Mouse (Mus musculus) lung, embryonic 16.5 days (tissue): ENCODE results near the gene Ubl5. TPM values are rescaled to one million over a fixed set of nuclear protein-coding genes. Genes with fewer than 3 reads are reported as not detected.
"Not testable (repeated sequence)": the region's sequence is repeated elsewhere in the genome, so short reads cannot be mapped to it uniquely, and the experiment has no call there.

ENCODE experiments used
- ATAC-seq: fragments of 200-750 bp; cut with Nextera tagmentation; 2 replicates; pipeline ENCODE4 v1.8.0; 2017; ENCODE audit warnings: low read depth, mild to moderate bottlenecking, moderate library complexity
- H3K27ac ChIP-seq: fragments of 300-500 bp; sonication (generic); 2 replicates; pipeline ENCODE4 v1.5.1; 2014; ENCODE audit warnings: mild to moderate bottlenecking, control low read depth, low read length
- H3K27me3 ChIP-seq: fragments of 300-500 bp; sonication (generic); 2 replicates; pipeline ENCODE4 v1.6.1; 2014; ENCODE audit warnings: low read depth, low read length, mixed read lengths; ENCODE audit not compliant: control insufficient read depth, insufficient read depth
- H3K36me3 ChIP-seq: fragments of 300-500 bp; sonication (generic); 2 replicates; pipeline ENCODE4 v1.6.1; 2014; ENCODE audit warnings: low read length; ENCODE audit not compliant: control insufficient read depth, insufficient read depth
- H3K4me1 ChIP-seq: fragments of 300-500 bp; sonication (generic); replicated peaks from 2 replicates; pipeline ENCODE4 v1.6.1; 2014; ENCODE audit warnings: low read length, mixed read lengths; ENCODE audit not compliant: control insufficient read depth, insufficient read depth
- H3K4me2 ChIP-seq: fragments of 300-500 bp; sonication (generic); 2 replicates; pipeline ENCODE4 v1.6.1; 2014; ENCODE audit warnings: low read depth, low read length, control low read depth
- H3K4me3 ChIP-seq: fragments of 300-500 bp; sonication (generic); 2 replicates; pipeline ENCODE4 v1.5.1; 2014; ENCODE audit warnings: mild to moderate bottlenecking, low read length, control low read depth
- H3K9ac ChIP-seq: fragments of 300-500 bp; sonication (generic); 2 replicates; pipeline ENCODE4 v1.6.1; 2014; ENCODE audit warnings: low read length, control low read depth
- H3K9me3 ChIP-seq: fragments of 300-500 bp; sonication (generic); 2 replicates; pipeline ENCODE4 v1.6.1; 2016; ENCODE audit warnings: low read length; ENCODE audit not compliant: control insufficient read depth
- WGBS: fragments of 180-500 bp; shearing (Covaris S2); extraction: QIAGEN DNeasy Blood & Tissue Kit; methylation state at CpG from one replicate; pipeline ENCODE4 v1.1.7; 2014; 5-methylcytosine and 5-hydroxymethylcytosine counted together
- polyA plus RNA-seq: library from polyadenylated mRNA; unstranded; fragments of >200 nt; fragmentation: Nextera tagmentation; extraction: Ambion mirVana; gene quantifications from 2 replicates; pipeline ENCODE4 v1.2.1, GENCODE M21; 2015

The Ubl5 gene
- polyA plus RNA-seq, 1 experiment from 2014 or later, result 439 TPM

GRCm38 (mm10) chr9:20635676-20636075 is 7.0 kb upstream of the Ubl5 start:
- not testable (repeated sequence) for H3K9me3 ChIP-seq, H3K9ac ChIP-seq, H3K4me3 ChIP-seq, H3K27ac ChIP-seq, H3K4me2 ChIP-seq, H3K27me3 ChIP-seq, H3K4me1 ChIP-seq, ATAC-seq
- WGBS, result 86% methylated on average over 8 of the region's 8 CpGs
- peaks cover 11% of the 10 kb centered on the region for H3K36me3 ChIP-seq

GRCm38 (mm10) chr9:20636256-20636655 is 6.4 kb upstream of the Ubl5 start:
- Histone ChIP-seq H3K27me3 (no peaks in the 10 kb centered on the region), H3K9ac (no peak overlapping the region), H3K9me3 (no peaks in the 10 kb centered on the region; the same call in 1 of the 2 replicates), H3K4me2 (no peak overlapping the region), H3K36me3 (peaks cover 11% of the 10 kb centered on the region), H3K4me3 (no peak overlapping the region), H3K4me1 (peaks cover 7% of the 10 kb centered on the region; the same call in 1 of the 2 replicates), H3K27ac (no peak overlapping the region)
- WGBS, result 82% methylated on average over 3 of the region's 3 CpGs
- no peak for ATAC-seq

GRCm38 (mm10) chr9:20636790-20637189 is 5.9 kb upstream of the Ubl5 start:
- peaks cover 10% of the 10 kb centered on the region; the same call in 1 of the 2 replicates for H3K4me1 ChIP-seq
- peaks cover 11% of the 10 kb centered on the region for H3K36me3 ChIP-seq
- no peak for ATAC-seq
- H3K4me2 ChIP-seq, result no peak overlapping the region
- H3K27me3 ChIP-seq, result no peaks in the 10 kb centered on the region
- WGBS, result 65% methylated on average over 2 of the region's 2 CpGs
- H3K4me3 ChIP-seq, result no peak overlapping the region
- no peaks in the 10 kb centered on the region for H3K9me3 ChIP-seq
- H3K9ac ChIP-seq, result no peak overlapping the region
- no peak overlapping the region for H3K27ac ChIP-seq

GRCm38 (mm10) chr9:20638552-20638951 is 4.1 kb upstream of the Ubl5 start:
- Histone ChIP-seq H3K27ac (no peak overlapping the region), H3K9ac (no peak overlapping the region), H3K4me2 (no peak overlapping the region), H3K27me3 (no peaks in the 10 kb centered on the region), H3K9me3 (no peaks in the 10 kb centered on the region), H3K4me1 (peaks cover 10% of the 10 kb centered on the region; the same call in 1 of the 2 replicates), H3K4me3 (no peak overlapping the region), H3K36me3 (peaks cover 11% of the 10 kb centered on the region)
- 92% methylated on average over 19 of the region's 19 CpGs for WGBS
- no peak for ATAC-seq

- Histone ChIP-seq H3K4me1 (peaks cover 10% of the 10 kb centered on the region; the same call in 1 of the 2 replicates), H3K27ac (no peak overlapping the region), H3K27me3 (no peaks in the 10 kb centered on the region), H3K9ac (no peak overlapping the region), H3K4me3 (no peak overlapping the region), H3K36me3 (peaks cover 11% of the 10 kb centered on the region), H3K9me3 (no peaks in the 10 kb centered on the region), H3K4me2 (no peak overlapping the region)
- ATAC-seq, result no peak
- 87% methylated on average over 4 of the region's 4 CpGs for WGBS
Observed at GRCm38 (mm10) chr9:20639486-20639885, 3.2 kb upstream of the Ubl5 start.

GRCm38 (mm10) chr9:20641501-20641900 is 1.2 kb upstream of the Ubl5 start:
- Histone ChIP-seq H3K4me3 (peak overlapping the region; percentile 94), H3K4me2 (peak overlapping the region; percentile 83), H3K36me3 (peaks cover 15% of the 10 kb centered on the region), H3K4me1 (peaks cover 19% of the 10 kb centered on the region; the same call in 1 of the 2 replicates), H3K9ac (peak overlapping the region; percentile 86), H3K27ac (no peak overlapping the region), H3K27me3 (no peaks in the 10 kb centered on the region), H3K9me3 (no peaks in the 10 kb centered on the region)
- no peak for ATAC-seq
- WGBS, result 7% methylated on average over 6 of the region's 6 CpGs

- H3K4me3 ChIP-seq, result peak overlapping the region; percentile 94
- peaks cover 14% of the 10 kb centered on the region for H3K36me3 ChIP-seq
- no peaks in the 10 kb centered on the region for H3K27me3 ChIP-seq
- peak overlapping the region; percentile 84 for H3K9ac ChIP-seq
- H3K4me2 ChIP-seq, result peak overlapping the region; percentile 83
- H3K9me3 ChIP-seq, result no peaks in the 10 kb centered on the region
- WGBS, result under 1% methylated on average over 30 of the region's 30 CpGs
- peaks cover 19% of the 10 kb centered on the region; the same call in 1 of the 2 replicates for H3K4me1 ChIP-seq
- H3K27ac ChIP-seq, result peak overlapping the region; percentile 97
- ATAC-seq, result peak; percentile 86
Observed at GRCm38 (mm10) chr9:20642896-20643466, 303 bp downstream of the Ubl5 start.

GRCm38 (mm10) chr9:20643781-20644180 is 1.1 kb downstream of the Ubl5 start:
- H3K36me3 ChIP-seq, result peaks cover 10% of the 10 kb centered on the region
- peak overlapping the region; percentile 97; the same call in 1 of the 2 replicates for H3K27ac ChIP-seq
- H3K4me1 ChIP-seq, result peaks cover 19% of the 10 kb centered on the region; the same call in 1 of the 2 replicates
- 5% methylated on average over 13 of the region's 13 CpGs for WGBS
- H3K4me2 ChIP-seq, result peak overlapping the region; percentile 83
- peak overlapping the region; percentile 84 for H3K9ac ChIP-seq
- no peak for ATAC-seq
- H3K27me3 ChIP-seq, result no peaks in the 10 kb centered on the region
- H3K4me3 ChIP-seq, result peak overlapping the region; percentile 94
- no peaks in the 10 kb centered on the region for H3K9me3 ChIP-seq

GRCm38 (mm10) chr9:20644360-20645081 is 1.8 kb downstream of the Ubl5 start, which contains the start of gene Fbxl12:
Gene Fbxl12, minus strand, starts transcription at chr9:20644767.
- Histone ChIP-seq H3K4me2 (peak within 1 kb of the TSS; percentile 83), H3K9me3 (no peaks in the 10 kb centered on the region), H3K4me1 (peaks cover 19% of the 10 kb centered on the region; the same call in 1 of the 2 replicates), H3K36me3 (peaks cover 14% of the 10 kb centered on the region), H3K27me3 (no peaks in the 10 kb centered on the region), H3K9ac (peak within 1 kb of the TSS; percentile 84), H3K27ac (peak within 1 kb of the TSS; percentile 97), H3K4me3 (peak within 1 kb of the TSS; percentile 94)
- no peak for ATAC-seq
- WGBS, result under 1% methylated on average over 43 of the region's 43 CpGs
